Mouse (Mus musculus) liver, embryonic 14.5 days (tissue): ENCODE measurements around the gene St8sia1. TPM values are rescaled to one million over a fixed set of nuclear protein-coding genes. Genes with fewer than 3 reads are reported as not detected.

Source experiments
- ATAC-seq: fragments of 200-750 bp; cut with Nextera tagmentation; 2 replicates; pipeline ENCODE4 v1.8.0; 2017; ENCODE audit warnings: moderate number of reproducible peaks, mild to moderate bottlenecking, moderate library complexity; ENCODE audit not compliant: insufficient read depth
- DNase-seq, 3 experiments: peaks; one replicate each; pipeline ENCODE4 v3.0.0-alpha.2; 2012 to 2013; ENCODE audit warnings: low read depth in 3 of 3, low spot score in 3 of 3
- H3K27ac ChIP-seq: fragments of 300-500 bp; sonication (generic); 2 replicates; pipeline ENCODE4 v1.5.1; 2014; ENCODE audit warnings: moderate library complexity, mild to moderate bottlenecking, control low read depth, inconsistent platforms
- H3K27me3 ChIP-seq: fragments of 300-500 bp; sonication (generic); 2 replicates; pipeline ENCODE4 v1.6.1; 2014; ENCODE audit warnings: mild to moderate bottlenecking, low read length, moderate library complexity; ENCODE audit not compliant: control insufficient read depth, insufficient read depth
- H3K36me3 ChIP-seq: fragments of 300-500 bp; sonication (generic); replicated peaks from 2 replicates; pipeline ENCODE4 v1.6.1; 2014; ENCODE audit warnings: low read depth; ENCODE audit not compliant: control insufficient read depth, insufficient read depth
- H3K4me1 ChIP-seq, 2 experiments: fragments of 200-500 bp in 1 of 2; fragments of 300-500 bp in 1 of 2; sonication (generic) in 1 of 2; replicated peaks; 2 replicates each; pipeline ENCODE4 v1.6.1; 2012 to 2014; ENCODE audit warnings: antibody characterized with exemption in 1 of 2, inconsistent platforms in 1 of 2, low read length in 1 of 2; ENCODE audit not compliant: control insufficient read depth in 2 of 2, insufficient read depth in 2 of 2
- H3K4me2 ChIP-seq: fragments of 300-500 bp; sonication (generic); 2 replicates; pipeline ENCODE4 v1.6.1; 2014; ENCODE audit warnings: low read depth, mild to moderate bottlenecking, control low read depth, moderate library complexity
- H3K4me3 ChIP-seq, 2 experiments: fragments of 200-500 bp in 1 of 2; fragments of 300-500 bp in 1 of 2; sonication (generic) in 1 of 2; 2 replicates each; pipeline ENCODE4 v1.5.1; 2012 to 2014; ENCODE audit warnings: low read depth in 2 of 2, low read length in 2 of 2, mild to moderate bottlenecking in 2 of 2, control low read depth in 1 of 2, inconsistent platforms in 1 of 2, moderate library complexity in 1 of 2; ENCODE audit not compliant: insufficient read depth in 1 of 2
- H3K9ac ChIP-seq: fragments of 300-500 bp; sonication (generic); replicated peaks from 2 replicates; pipeline ENCODE4 v1.6.1; 2014; ENCODE audit warnings: mild to moderate bottlenecking, control low read depth, moderate library complexity
- H3K9me3 ChIP-seq: fragments of 300-500 bp; sonication (generic); 2 replicates; pipeline ENCODE4 v1.6.1; 2016; ENCODE audit warnings: low read length, mixed read lengths; ENCODE audit not compliant: control insufficient read depth
- CTCF ChIP-seq: IDR thresholded peaks from 2 replicates; pipeline ENCODE4 v1.5.1; 2016; ENCODE audit warnings: antibody characterized with exemption, low read depth, control low read depth
- EP300 ChIP-seq: IDR thresholded peaks from 2 replicates; pipeline ENCODE4 v1.6.1; 2016; ENCODE audit warnings: antibody characterized with exemption, low read depth
- WGBS: fragments of 180-500 bp; shearing (Covaris S2); extraction: QIAGEN DNeasy Blood & Tissue Kit; methylation state at CpG from one replicate; pipeline ENCODE4 v1.1.7; 2014; ENCODE audit not compliant: insufficient replicate concordance; 5-methylcytosine and 5-hydroxymethylcytosine counted together
- polyA plus RNA-seq, 2 experiments: library from polyadenylated mRNA; depleted of rRNA in 1 of 2; stranded (reverse) in 1 of 2; unstranded in 1 of 2; fragments of >200 nt; fragmentation: Nextera tagmentation in 1 of 2; extraction: Ambion mirVana in 1 of 2; gene quantifications; 2 replicates each; pipeline versions ENCODE4 v1.2.1 to v1.2.3; 2012 to 2014

St8sia1 gene
- polyA plus RNA-seq, 2 experiments = 0.03 to 0.07 TPM

GRCm38 (mm10) chr6:142998221-142998999 is 34.2 kb upstream of the St8sia1 start:
- no peak overlapping the region for H3K4me3 ChIP-seq
- no peaks in the 10 kb centered on the region for H3K27me3 ChIP-seq
- no peaks in the 10 kb centered on the region for H3K9me3 ChIP-seq
- H3K27ac ChIP-seq = no peak overlapping the region
- DNase-seq = no peak
- no peaks in the 10 kb centered on the region for H3K4me1 ChIP-seq
- 47% methylated on average over 12 of the region's 12 CpGs for WGBS
- no peak for ATAC-seq
- no peak for TF ChIP-seq EP300
- no peak for TF ChIP-seq CTCF
- H3K4me2 ChIP-seq = no peak overlapping the region
- no peaks in the 10 kb centered on the region for H3K36me3 ChIP-seq
- H3K9ac ChIP-seq = no peak overlapping the region

DNA sequence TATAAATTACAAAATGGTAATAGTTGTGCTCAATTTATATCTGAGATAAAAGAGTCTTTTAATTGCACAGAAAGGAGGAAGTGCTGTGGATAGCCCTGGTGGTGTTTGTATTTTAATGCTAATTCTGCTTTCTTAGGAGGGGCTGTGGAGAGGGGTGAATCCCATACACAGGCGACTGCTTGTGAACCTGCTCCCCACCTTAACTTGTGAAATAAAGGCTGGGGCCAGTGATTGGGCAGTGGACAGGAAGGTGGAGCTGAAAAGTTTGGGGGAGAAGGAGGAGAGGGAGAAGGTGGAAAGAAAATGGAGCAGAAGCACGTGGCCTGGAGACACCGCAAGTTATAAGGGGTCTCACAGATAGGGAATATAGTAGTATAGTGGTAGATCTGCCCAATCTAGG is 32.6 kb upstream of the St8sia1 start:
- TF ChIP-seq EP300 (no peak), CTCF (no peak)
- Histone ChIP-seq H3K27me3 (no peaks in the 10 kb centered on the region), H3K36me3 (no peaks in the 10 kb centered on the region), H3K4me1 (no peaks in the 10 kb centered on the region), H3K9ac (no peak overlapping the region), H3K27ac (no peak overlapping the region), H3K4me2 (no peak overlapping the region), H3K9me3 (no peaks in the 10 kb centered on the region), H3K4me3 (no peak overlapping the region)
- WGBS = 61% methylated on average over 3 of the region's 3 CpGs
- DNase-seq (no peak), ATAC-seq (no peak)

- DNase-seq (no peak), ATAC-seq (no peak)
- H3K9me3 ChIP-seq = no peaks in the 10 kb centered on the region
- 55% methylated on average over 5 of the region's 5 CpGs for WGBS
- no peaks in the 10 kb centered on the region for H3K4me1 ChIP-seq
- H3K9ac ChIP-seq = no peak overlapping the region
- no peak overlapping the region for H3K4me3 ChIP-seq
- H3K4me2 ChIP-seq = no peak overlapping the region
- H3K27ac ChIP-seq = no peak overlapping the region
- H3K27me3 ChIP-seq = no peaks in the 10 kb centered on the region
- no peaks in the 10 kb centered on the region for H3K36me3 ChIP-seq
- TF ChIP-seq CTCF (no peak), EP300 (no peak)
These were observed 31.3 kb upstream of the St8sia1 start for GRCm38 (mm10) chr6:142995567-142995966.

GRCm38 (mm10) chr6:142994821-142995220 is 30.6 kb upstream of the St8sia1 start:
- Histone ChIP-seq H3K4me3 (no peak overlapping the region), H3K9me3 (no peaks in the 10 kb centered on the region), H3K27ac (no peak overlapping the region), H3K4me2 (no peak overlapping the region), H3K9ac (no peak overlapping the region), H3K4me1 (no peaks in the 10 kb centered on the region), H3K27me3 (no peaks in the 10 kb centered on the region), H3K36me3 (no peaks in the 10 kb centered on the region)
- DNase-seq (no peak), ATAC-seq (no peak)
- TF ChIP-seq EP300 = no peak
- no peak for TF ChIP-seq CTCF
- 47% methylated on average over 7 of the region's 7 CpGs for WGBS

GRCm38 (mm10) chr6:142993705-142994698 is 29.8 kb upstream of the St8sia1 start:
- Histone ChIP-seq H3K9ac (no peak overlapping the region), H3K4me1 (peaks cover 0 to 5% of the 10 kb centered on the region in 2 experiments; a peak in 1 of 4 replicates), H3K27ac (no peak overlapping the region), H3K36me3 (no peaks in the 10 kb centered on the region), H3K27me3 (no peaks in the 10 kb centered on the region), H3K9me3 (no peaks in the 10 kb centered on the region), H3K4me3 (no peak overlapping the region), H3K4me2 (no peak overlapping the region)
- no peak for TF ChIP-seq CTCF
- TF ChIP-seq EP300 = no peak
- WGBS = 19% methylated on average over 14 of the region's 14 CpGs
- ATAC-seq = no peak
- DNase-seq = no peak
